Mouse (Mus musculus) spleen, postnatal 14 days (tissue): ENCODE results near the gene Fam184b.

Experiments
- DNase-seq, 2 experiments: peaks; one replicate each; pipeline ENCODE4 v3.0.0; 2021 to 2022; ENCODE audit warnings: low spot score in 2 of 2

The Fam184b gene

GRCm38 (mm10) chr5:45595363-45596039, 43.9 kb downstream of the Fam184b start:
- DNase-seq = no peak

- no peak for DNase-seq
These were observed 46.1 kb downstream of the Fam184b start for GRCm38 (mm10) chr5:45593276-45593675.

GRCm38 (mm10) chr5:45590094-45590493, 49.3 kb downstream of the Fam184b start:
- DNase-seq = no peak

- DNase-seq = no peak
These were observed 54.8 kb downstream of the Fam184b start for GRCm38 (mm10) chr5:45584601-45585000.

GRCm38 (mm10) chr5:45580279-45580678, 59.1 kb downstream of the Fam184b start:
- DNase-seq = no peak

GRCm38 (mm10) chr5:45577376-45577775, 62.0 kb downstream of the Fam184b start:
- no peak for DNase-seq

GRCm38 (mm10) chr5:45576716-45577115, 62.7 kb downstream of the Fam184b start:
- DNase-seq = no peak

GRCm38 (mm10) chr5:45572816-45573215, 66.6 kb downstream of the Fam184b start:
- no peak for DNase-seq

GRCm38 (mm10) chr5:45565829-45566228, 73.6 kb downstream of the Fam184b start:
- DNase-seq = no peak

GRCm38 (mm10) chr5:45564054-45564453, 75.4 kb downstream of the Fam184b start:
- DNase-seq = no peak

GRCm38 (mm10) chr5:45549586-45549985, 89.8 kb downstream of the Fam184b start:
- DNase-seq = no peak

GRCm38 (mm10) chr5:45543374-45543773, 96.0 kb downstream of the Fam184b start:
- no peak for DNase-seq

GRCm38 (mm10) chr5:45539502-45539901, 99.9 kb downstream of the Fam184b start:
- DNase-seq = no peak

GRCm38 (mm10) chr5:45535177-45535576, 104.2 kb downstream of the Fam184b start:
- no peak for DNase-seq

GRCm38 (mm10) chr5:45534319-45535098, 104.9 kb downstream of the Fam184b start:
- peak; percentile 23 to 47 for DNase-seq

GRCm38 (mm10) chr5:45529696-45530095, 109.7 kb downstream of the Fam184b start:
- DNase-seq = no peak

- no peak for DNase-seq
These were observed 113.1 kb downstream of the Fam184b start for GRCm38 (mm10) chr5:45526338-45526737.

- DNase-seq = no peak
These were observed 114.3 kb downstream of the Fam184b start for GRCm38 (mm10) chr5:45525101-45525500.

- no peak for DNase-seq
These were observed 117.8 kb downstream of the Fam184b start for GRCm38 (mm10) chr5:45521601-45522000.

- DNase-seq = no peak
These were observed 118.7 kb downstream of the Fam184b start for GRCm38 (mm10) chr5:45520809-45521110.

GRCm38 (mm10) chr5:45519960-45520808, 119.2 kb downstream of the Fam184b start, which contains the start of gene Med28:
Med28 (plus strand) TSS chr5:45520229.
- peak; percentile 84 to 91 for DNase-seq

- no peak for DNase-seq
These were observed 124.2 kb downstream of the Fam184b start for GRCm38 (mm10) chr5:45515151-45515743.
